Mouse (Mus musculus) embryo, embryonic 10 days (tissue): ENCODE results near the gene 5430419D17Rik.

Experiments
- DNase-seq: peaks from one replicate; pipeline ENCODE4 v3.0.0-alpha.2; 2015; ENCODE audit warnings: low spot score

The 5430419D17Rik gene

DNA sequence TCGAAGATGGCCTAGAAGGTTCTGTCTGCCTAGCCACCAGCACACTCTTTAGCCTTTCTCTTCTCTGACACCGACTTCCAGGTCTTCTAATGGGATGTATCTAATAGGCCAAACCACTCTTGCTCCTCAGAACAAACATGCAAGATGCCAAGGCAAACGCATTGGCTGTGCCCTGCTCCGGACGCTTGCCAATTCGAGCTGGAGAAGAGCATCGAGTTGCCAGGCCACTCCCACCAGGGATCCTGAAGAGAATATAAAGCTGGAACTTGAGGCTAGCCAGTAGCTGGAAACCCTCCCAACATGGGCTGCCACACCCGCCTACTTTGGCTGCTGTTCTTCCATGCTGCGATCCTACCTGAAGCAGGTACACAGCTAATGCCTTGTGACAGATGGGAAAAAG, at the start of gene 5430419D17Rik:
Gene 5430419D17Rik, plus strand, starts transcription at position 282 of the 400 bp plus-strand sequence.
- no peak for DNase-seq

DNA sequence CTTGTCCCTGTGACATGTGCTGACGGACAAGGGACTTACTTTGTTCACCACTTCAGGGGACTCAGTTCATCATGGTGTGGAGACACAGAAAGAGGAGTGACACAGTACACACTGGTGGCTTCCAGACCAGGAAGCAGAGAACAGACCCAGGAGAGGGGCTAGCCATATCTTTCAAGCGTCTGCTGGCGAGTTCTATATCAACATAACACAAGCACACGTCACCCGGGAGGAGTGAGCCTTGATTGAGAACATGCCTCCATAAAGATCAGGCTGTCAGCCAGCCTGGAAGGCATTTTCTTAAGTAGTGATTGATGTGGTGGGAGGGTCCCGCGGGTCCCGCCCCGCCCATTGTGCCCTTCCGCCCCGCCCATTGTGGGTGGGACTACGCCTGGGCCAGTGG, 44.2 kb upstream of the 5430419D17Rik start:
- peak; percentile 30 for DNase-seq

DNA sequence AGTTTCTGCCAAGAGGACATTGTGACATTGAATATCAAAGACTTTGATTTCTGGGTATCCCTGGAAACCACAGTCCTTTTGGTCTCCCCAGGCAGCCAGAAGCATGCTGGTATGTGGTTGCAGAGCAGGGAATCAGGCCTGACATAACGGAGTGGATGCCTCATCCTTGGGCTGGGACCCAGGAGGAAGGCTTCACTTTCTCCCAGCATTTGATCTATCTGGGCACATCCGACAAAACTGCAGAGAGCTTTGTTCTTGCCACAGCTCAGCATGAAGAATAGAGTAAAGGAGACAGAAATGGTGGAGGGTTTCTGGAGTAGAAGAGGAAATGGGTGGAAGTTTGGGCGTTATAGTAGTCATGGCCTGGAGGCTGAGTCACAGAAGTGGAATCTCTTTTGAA, 41.0 kb upstream of the 5430419D17Rik start:
- no peak for DNase-seq

DNA sequence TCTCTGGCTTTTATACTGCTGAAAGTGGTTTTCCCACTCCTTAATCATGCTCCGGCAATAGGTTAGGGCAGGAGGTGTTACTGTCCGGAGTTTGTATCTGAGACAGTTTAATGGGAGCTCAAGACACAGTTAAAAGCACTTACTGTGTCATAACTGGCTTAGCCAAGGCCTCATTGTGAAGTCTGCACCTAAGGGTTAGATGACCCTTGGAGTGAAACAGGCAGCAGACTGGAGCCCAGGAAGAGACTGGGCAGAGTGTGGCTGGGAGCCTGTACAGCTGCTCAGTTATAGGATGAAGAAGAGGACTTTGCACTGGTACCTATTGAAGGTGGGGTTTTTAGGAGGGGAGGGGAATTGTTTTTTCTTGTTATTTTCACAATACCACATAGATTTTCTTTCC, 28.0 kb upstream of the 5430419D17Rik start, which contains the start of gene 4933402N03Rik:
Gene 4933402N03Rik, minus strand, starts transcription at position 101 of the 400 bp plus-strand sequence.
- DNase-seq: no peak

DNA sequence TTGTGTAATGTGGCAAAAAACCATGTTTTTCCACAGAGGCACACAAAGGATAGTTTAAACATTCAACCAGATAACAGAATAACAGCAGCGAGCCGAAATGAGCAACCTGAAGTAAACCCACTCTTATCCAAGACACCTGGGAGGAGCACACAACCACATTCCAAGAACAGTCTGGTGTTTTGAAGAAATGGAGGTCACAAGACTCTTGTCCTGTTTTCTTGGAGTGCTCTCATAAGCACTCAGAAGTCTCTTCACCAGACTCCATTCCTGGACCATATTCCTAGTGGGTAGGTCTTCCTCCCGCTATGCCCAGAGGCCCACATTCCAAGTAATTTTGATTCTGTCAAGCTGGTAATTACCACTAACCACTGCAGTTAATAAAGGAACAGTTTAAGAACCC, 24.0 kb upstream of the 5430419D17Rik start:
- no peak for DNase-seq

DNA sequence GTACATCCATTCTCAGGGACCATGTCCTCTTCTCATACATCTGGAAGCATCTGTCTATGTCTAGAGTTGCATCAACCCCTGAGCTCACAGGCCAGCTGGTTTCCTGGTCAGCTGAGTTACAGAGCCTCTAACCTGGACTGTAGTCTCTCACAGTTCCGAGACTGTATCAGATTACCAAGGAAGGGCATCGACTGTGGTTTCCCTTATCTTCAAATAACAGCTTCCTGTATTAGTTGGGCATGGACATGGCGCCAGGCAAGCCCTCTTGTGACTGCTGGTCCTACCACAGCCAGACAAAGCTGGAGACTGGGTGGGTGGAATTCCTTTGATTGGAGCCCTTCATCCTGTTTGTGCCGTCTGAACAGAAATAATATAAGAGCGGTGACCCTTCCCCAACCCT, 21.2 kb upstream of the 5430419D17Rik start:
- no peak for DNase-seq

DNA sequence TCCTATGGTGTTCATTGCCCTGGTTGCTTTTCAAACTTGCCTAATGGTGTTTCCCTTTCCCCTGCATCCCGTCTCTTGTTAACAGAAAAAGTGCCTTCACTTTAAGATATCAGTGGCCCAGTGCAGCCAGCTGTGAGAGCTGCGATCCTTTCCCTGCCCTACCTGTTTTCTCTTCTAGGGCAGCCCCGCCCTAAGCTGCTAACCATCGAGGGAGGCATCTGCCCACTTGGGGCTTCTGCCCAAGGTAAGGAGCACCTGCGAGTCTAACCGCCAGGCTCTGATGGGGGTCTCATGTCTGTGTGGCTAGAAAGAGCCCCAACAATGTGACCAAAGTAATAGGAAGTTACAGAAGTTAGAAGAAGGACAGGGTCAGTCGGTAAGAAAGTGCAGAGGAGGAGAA, 12.0 kb upstream of the 5430419D17Rik start:
- no peak for DNase-seq

DNA sequence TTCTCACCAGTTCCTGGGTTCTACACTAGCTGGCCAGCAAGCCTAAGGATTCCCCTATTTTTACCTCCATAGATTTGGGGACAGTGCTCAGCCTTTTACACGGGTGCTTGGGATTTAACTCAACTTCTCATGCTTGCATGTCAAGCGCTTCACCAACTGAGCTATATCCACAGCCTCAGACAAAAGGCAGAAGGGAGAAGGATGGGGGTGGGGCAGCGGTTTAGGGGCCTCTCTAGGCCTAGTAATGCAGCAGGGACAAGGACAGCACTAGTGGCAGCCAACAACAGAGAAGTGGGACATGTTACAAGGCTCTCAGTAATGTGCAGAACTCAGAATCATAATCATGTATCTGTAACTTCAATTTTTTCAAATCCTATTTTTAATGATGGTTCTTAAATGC, 6.4 kb upstream of the 5430419D17Rik start:
- DNase-seq: no peak

DNA sequence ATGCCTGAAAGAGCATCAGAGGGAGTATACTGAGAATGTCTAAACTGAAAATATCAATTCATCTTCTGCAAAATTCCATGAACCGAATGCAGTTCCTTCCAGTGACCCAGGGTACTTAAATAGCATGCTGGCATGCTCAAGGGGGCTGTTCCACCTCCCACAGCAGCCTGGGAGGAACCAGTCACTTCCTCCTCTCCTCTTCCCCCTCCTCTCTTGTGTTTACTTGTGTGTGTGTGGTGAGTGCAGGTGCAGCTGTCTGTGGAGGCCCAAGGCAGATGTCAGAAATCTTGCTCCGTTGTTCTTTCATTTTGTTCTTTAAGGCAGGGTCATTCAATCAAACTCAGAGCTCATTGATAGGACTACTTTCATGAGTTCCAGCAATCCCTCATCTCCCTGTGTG, 5.1 kb upstream of the 5430419D17Rik start:
- no peak for DNase-seq

DNA sequence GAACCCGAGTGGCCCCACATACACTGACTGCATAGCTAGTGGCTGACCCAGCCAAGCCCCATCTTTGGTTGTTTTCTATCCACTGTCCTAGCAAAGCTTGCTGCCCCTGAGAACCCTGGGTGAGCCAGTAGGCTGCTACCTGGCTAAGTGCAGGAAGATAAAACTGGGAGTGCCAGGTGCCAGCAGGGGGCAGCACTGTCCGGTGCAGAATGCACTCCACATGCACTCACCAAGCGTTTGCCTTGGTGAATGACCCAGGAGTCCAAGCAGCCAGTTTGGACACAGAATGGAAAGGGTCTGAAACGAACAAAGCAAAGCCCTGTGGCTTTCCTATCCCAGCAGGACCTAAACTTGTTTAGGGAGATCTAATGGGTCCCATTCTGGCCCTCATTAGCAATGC, 8.5 kb downstream of the 5430419D17Rik start:
- peak; percentile 66 for DNase-seq

DNA sequence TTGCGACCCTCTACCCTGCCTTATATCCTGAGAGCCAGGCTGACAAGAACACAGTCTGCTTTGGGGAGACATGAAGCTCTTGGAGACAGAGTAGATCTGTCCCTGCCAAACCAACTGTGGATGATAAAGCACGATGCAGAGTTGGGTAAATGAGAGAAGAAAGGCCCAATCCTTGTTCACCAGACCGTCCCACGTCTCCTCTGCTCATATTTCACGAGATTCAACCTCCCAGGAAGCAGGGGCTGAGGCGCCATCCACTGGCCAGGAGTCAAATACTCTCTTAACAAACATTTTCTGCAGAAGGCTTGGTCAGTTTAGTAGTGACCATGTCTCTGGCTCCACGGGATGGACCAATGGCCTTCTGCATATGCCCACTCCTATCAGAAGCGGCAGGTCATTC, 10.1 kb downstream of the 5430419D17Rik start:
- no peak for DNase-seq

DNA sequence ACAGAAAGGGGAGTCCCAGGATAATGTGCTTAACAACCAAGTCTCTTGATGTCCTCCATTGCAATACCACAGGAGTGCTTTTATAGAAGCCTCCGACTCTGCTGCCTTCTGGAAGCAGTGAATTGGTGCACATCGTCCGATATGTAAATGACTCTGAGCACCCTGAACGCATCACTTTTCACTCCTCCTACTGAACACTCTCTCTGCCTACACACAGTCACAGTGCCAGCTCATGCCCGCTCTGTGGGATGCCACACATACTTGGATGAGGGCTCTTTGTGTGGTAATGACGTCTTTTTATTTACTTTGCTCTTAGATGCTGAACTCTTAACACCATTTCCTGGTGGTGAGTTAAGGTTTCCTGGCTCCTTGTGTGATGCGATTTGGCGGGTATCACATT, 12.8 kb downstream of the 5430419D17Rik start:
- no peak for DNase-seq

DNA sequence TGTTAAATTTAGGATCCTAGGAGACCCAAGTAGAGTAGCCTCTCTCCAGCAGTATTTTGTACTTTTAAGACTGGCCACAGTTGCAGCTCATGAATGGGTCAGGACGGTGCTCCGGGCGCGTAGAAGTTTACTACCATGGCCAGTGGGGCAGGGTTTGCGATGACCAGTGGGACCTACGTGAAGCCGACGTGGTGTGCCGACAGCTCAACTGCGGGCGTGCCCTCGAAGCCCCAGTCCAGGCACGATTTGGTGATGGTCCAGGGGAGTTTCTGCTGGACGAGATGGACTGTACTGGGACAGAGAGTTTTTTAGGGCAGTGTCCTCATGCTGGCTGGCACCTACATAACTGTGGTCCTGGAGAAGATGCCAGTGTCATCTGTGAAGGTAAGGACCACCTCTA, 13.8 kb downstream of the 5430419D17Rik start:
- no peak for DNase-seq

DNA sequence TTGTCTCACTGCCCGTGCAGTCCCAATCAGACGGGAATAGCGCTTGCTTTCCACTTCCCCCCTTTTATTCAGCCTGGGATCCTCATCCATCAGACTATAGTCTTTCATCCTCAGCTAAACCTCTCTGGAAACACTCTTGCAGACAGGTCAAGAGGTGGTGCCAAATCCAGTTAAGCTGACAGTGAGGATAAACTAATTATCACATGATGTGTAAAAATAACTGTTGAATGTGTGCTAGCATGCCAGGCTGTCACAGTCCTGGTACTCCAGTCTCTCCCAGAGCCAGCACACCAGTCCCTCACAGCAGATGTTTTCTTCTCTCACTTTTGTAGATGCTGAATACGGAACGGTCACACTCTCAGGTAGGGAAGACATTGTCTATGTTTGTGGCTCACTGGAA, 48.9 kb downstream of the 5430419D17Rik start:
- no peak for DNase-seq

DNA sequence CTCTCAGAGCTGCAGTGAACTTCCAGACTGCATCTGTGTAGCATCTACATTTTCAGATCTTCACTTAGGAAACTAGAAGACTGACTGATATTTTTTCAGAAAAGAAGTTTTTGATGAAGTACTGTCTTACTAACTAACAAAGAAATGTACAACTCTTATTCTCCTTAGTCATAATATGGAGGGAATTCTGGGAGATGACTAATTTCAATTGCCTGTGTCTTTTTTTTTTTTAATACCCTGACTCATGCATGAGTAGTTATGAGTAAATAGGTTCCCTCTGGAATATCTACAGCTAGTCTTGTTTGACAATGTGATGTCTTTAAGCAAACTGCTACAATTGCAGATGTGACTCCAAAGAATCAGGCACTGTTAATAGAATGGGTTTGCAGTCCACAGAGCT, 61.9 kb downstream of the 5430419D17Rik start:
- DNase-seq: no peak

DNA sequence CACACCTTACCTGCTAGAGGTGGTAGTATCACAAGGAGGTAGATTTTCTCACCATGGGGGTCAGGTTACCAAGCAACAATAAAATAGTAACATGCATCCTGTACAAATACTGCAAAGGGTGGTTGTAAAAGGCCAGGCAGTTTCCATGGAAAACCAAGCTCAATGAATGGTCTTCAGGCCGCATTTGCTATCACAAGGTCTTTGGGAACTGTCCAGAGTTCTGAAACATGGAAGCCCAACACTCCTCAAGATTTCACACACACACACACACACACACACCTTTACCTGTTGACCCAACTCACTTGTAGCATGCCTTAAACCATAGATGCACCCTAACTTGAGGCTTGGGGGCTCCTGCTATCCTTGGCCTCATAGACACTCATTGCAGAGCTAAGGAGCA, 70.8 kb downstream of the 5430419D17Rik start:
- peak; percentile 57 for DNase-seq

DNA sequence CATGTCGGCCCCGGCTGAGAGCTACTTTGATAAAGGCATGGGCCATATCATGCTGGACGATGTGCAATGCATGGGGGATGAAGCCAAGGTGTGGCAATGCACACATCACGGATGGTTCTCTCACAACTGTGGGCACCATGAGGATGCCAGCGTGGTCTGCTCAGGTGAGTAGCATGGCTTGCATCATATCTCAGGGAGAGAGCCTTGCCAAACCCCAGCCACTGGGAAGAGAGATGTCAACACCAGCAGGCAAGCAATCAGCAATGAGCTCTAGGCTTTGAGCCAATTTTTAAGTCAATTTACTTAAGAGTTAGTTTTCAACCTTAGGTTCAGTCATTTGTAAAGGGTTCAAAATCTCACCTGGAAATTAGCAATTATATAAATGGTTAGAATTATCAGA, 82.6 kb downstream of the 5430419D17Rik start:
- no peak for DNase-seq

DNA sequence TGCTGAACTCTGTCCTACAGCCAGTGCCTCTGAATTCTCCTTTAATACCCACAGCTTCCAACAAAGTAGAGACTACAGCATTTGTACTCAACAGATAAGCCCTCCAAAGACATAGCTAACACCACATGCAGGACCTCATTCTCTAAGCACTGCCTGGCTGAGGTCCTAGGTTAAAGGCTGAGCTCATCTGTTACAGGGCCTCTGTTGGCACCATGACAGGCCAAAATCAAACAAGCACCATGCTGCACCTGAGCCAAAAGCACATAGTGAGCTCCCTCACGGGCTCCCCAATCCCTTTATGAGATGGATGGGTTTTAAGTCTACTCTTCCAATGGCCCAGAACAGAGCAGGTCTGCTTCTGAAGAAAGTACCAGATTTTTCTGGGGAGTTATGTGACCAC, 83.1 kb downstream of the 5430419D17Rik start:
- no peak for DNase-seq

DNA sequence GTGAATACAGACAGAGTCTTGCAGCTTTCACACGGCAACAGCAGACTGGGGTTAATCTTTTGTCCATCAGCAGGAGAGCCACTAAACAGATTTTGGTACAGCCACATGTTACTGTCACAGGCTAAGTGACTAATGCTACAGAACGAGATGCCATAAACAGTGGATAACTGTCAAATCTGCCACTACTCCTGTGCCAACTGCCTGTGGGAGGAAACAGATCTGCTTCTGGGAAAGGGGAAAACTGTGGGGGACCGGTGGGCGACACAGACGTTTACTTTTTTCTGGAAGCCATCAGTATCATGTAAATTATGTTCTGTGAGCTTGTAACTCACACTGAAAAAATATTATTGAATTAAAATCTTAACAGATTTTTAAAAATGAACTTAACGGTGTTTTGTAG, 86.7 kb downstream of the 5430419D17Rik start:
- no peak for DNase-seq

DNA sequence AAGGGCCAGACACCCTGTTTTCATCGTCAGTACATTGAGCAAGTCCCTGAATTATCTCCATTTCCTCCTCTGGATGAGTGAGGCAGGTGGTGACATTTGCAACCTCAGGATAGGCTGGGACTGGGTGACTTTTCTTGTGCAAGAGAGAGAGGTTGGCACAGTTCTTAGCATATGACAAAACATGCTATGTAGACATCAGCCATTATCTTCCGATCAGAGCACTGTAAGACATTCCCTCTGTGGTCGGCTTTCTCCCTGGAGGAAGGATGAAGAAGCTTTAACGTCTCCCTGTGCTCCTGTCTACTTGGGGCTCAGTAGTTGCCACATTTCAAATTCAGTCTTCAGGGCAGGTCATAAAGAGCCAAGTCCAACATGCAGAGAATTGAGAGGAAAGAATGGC, 90.0 kb downstream of the 5430419D17Rik start:
- DNase-seq: no peak

DNA sequence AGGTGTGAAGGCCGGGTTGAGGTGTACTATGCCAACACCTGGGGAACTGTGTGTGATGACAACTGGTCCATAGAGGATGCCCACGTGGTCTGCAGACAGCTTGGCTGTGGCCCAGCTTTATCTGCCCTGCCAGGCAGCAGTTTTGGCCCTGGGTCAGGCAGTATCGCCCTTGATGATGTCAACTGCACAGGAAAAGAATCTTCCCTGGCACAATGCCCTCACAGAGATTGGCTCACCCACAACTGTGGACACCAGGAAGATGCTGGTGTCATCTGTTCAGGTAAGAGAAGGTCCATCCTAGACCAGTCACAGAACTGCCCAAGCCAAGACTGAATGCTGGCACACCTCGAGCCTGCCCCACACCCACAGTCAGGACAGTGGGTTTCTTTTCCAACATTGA, 91.6 kb downstream of the 5430419D17Rik start:
- DNase-seq: no peak

DNA sequence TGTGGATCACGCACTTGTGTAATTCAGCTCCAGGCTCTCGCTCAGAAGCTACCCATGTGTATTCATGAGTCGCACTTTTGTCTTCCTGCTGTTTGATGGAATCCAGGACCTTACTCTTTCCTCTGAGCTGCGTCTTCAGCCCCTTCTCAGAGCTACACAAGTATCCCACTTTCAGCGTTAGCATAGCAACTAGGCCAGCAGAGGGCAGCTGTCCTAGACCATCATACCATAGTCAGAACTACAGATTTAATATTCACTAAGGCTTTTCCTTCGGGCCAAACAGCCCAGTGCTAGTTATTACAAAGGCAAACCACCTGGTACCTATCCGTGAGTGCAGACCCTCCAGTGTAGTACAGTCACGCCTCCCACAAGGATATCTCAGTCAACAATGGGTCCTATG, 122.9 kb downstream of the 5430419D17Rik start:
- DNase-seq: peak; percentile 15

DNA sequence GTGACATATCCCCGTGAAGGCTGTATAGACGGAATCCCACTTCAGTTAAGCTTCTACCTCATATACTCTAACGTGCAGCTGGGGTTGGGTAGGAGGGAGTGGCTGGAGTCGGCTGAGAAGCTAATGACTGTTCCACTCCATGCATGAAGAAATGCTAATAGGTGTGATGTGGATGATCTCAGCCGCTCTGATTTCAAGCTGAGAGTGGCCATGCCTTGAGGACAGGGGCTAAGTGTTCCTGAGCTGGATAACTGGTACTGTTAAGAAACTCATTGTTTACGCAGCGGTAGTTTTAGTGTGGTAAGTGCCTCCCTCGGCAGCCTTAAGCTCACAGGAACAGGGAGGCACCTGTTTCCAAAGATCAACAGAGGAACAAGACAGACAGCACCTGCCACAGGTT, 129.1 kb downstream of the 5430419D17Rik start:
- DNase-seq: no peak

DNA sequence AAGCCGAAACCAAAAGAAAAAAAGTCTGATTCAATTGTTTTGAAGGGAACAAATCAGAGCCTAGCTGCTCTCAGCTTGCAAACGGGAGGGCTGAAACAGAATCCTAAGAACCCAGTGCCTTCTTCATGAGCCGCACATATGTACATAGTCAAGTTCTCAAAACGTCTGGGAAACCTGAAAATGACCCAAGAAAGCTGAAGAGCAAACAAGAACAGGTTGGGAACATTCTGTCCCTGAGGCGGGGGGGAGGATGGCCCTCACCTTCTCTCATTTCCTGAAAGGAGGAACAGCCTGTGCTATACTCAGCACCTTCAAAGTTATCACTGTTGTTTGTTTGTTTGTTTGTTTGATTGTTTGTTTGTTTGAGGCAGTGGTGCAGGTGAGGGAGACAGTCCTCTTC, 132.5 kb downstream of the 5430419D17Rik start:
- no peak for DNase-seq

DNA sequence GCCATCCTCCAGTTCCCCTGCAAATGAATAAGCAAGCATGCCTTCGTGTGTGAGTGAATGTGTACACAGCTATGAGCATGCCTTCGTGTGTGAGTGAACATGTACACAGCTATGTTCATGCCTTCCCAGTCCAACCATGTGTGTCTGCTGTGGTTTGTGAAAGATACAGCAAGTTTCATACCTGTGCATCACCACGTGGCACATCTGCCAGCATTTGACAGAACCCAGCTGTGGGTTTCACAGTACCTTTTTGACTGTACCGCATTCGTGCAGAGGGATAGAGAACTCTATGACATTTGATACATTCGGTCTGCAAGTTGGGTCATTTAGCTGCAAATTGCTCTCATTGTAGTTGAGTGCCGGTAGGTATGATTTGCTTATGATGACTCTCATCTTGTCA, 140.3 kb downstream of the 5430419D17Rik start:
- no peak for DNase-seq
